Mouse (Mus musculus) CH12.LX (cell line): Measurements from ENCODE around the gene Pjvk. TPM values are rescaled to one million over a fixed set of nuclear protein-coding genes. Genes with fewer than 3 reads are reported as not detected.

Experiments used
- DNase-seq: peaks from one replicate; pipeline ENCODE4 v3.0.0-alpha.2; 2013; ENCODE audit errors: extremely low read depth
- H3K27ac ChIP-seq: 2 replicates; pipeline ENCODE4 v1.5.1; 2012; ENCODE audit warnings: low read depth, mild to moderate bottlenecking, control low read depth, moderate library complexity; ENCODE audit not compliant: insufficient read depth
- H3K27me3 ChIP-seq: replicated peaks from 2 replicates; pipeline ENCODE3; 2012; ENCODE audit warnings: inconsistent platforms
- H3K36me3 ChIP-seq, 2 experiments: replicated peaks in 1 of 2; 2 replicates each; pipeline versions ENCODE3 to v1.6.1; 2012; ENCODE audit warnings: inconsistent platforms in 1 of 2, low read length in 1 of 2, mild to moderate bottlenecking in 1 of 2, mixed read lengths in 1 of 2, moderate library complexity in 1 of 2; ENCODE audit not compliant: control insufficient read depth in 1 of 2, insufficient read depth in 1 of 2
- H3K4me1 ChIP-seq, 2 experiments: 2 replicates each; pipeline ENCODE4 v1.6.1; 2012; ENCODE audit warnings: inconsistent platforms in 1 of 2, moderate library complexity in 1 of 2; ENCODE audit not compliant: insufficient read depth in 2 of 2, control insufficient read depth in 1 of 2
- H3K4me2 ChIP-seq: 2 replicates; pipeline ENCODE4 v1.6.1; 2012; ENCODE audit warnings: low read depth, mild to moderate bottlenecking, control low read depth; ENCODE audit not compliant: poor library complexity, insufficient read depth, severe bottlenecking
- H3K4me3 ChIP-seq, 3 experiments: fragments of 150-350 bp in 1 of 3; sonication (generic) in 1 of 3; replicated peaks in 1 of 3; 2 replicates each; pipeline versions ENCODE3 to v1.5.1; 2011 to 2012; ENCODE audit warnings: low read depth in 2 of 3, low read length in 2 of 3, mild to moderate bottlenecking in 2 of 3, moderate library complexity in 2 of 3, control low read depth in 1 of 3, improper control_type of control experiment in 1 of 3, inconsistent platforms in 1 of 3, mixed read lengths in 1 of 3; ENCODE audit not compliant: poor library complexity in 1 of 3
- H3K79me2 ChIP-seq: replicated peaks from 2 replicates; pipeline ENCODE4 v1.6.1; 2012; ENCODE audit warnings: mild to moderate bottlenecking, moderate library complexity; ENCODE audit not compliant: control insufficient read depth, poor library complexity, insufficient read depth, severe bottlenecking; ENCODE audit errors: extremely low read depth
- H3K9ac ChIP-seq: 2 replicates; pipeline ENCODE4 v1.6.1; 2012; ENCODE audit warnings: low read depth, mild to moderate bottlenecking, control low read depth, moderate library complexity; ENCODE audit not compliant: insufficient read depth
- H3K9me3 ChIP-seq: replicated peaks from 2 replicates; pipeline ENCODE3; 2012; ENCODE audit warnings: low read length, inconsistent platforms, mixed read lengths
- CHD1 ChIP-seq: IDR thresholded peaks from 2 replicates; pipeline ENCODE4 v1.6.1; 2012; ENCODE audit warnings: low read depth, low read length, improper control_type of control experiment, inconsistent platforms
- E2F4 ChIP-seq: IDR thresholded peaks from 2 replicates; pipeline ENCODE4 v1.6.1; 2011; ENCODE audit warnings: low read depth, low read length, improper control_type of control experiment; ENCODE audit not compliant: insufficient replicate concordance
- ETS1 ChIP-seq: conservative IDR thresholded peaks from 2 replicates; pipeline ENCODE4 v1.6.1; 2012; ENCODE audit warnings: low read depth, mild to moderate bottlenecking, inconsistent platforms, low read length, improper control_type of control experiment, moderate library complexity
- GABPA ChIP-seq: IDR thresholded peaks from 2 replicates; pipeline ENCODE4 v1.6.1; 2012; ENCODE audit warnings: low read depth, low read length, improper control_type of control experiment, inconsistent platforms; ENCODE audit not compliant: insufficient replicate concordance
- IRF4 ChIP-seq: IDR thresholded peaks from 2 replicates; pipeline ENCODE4 v1.6.1; 2014; ENCODE audit warnings: low read depth, mild to moderate bottlenecking, inconsistent platforms, low read length, improper control_type of control experiment
- MAX ChIP-seq: IDR thresholded peaks from 2 replicates; pipeline ENCODE4 v1.6.1; 2011; ENCODE audit warnings: low read length, improper control_type of control experiment
- MXI1 ChIP-seq: IDR thresholded peaks from 2 replicates; pipeline ENCODE4 v1.6.1; 2011; ENCODE audit warnings: mild to moderate bottlenecking, low read depth, low read length, improper control_type of control experiment
- MYC ChIP-seq: IDR thresholded peaks from 2 replicates; pipeline ENCODE4 v1.6.1; 2011; ENCODE audit warnings: low read depth, mild to moderate bottlenecking, improper control_type of control experiment, low read length
- NRF1 ChIP-seq: IDR thresholded peaks from 2 replicates; pipeline ENCODE4 v1.6.1; 2014; ENCODE audit warnings: low read depth, mild to moderate bottlenecking, inconsistent platforms, low read length, improper control_type of control experiment, moderate library complexity
- POLR2A ChIP-seq: IDR thresholded peaks from 2 replicates; pipeline ENCODE4 v1.6.1; 2011; ENCODE audit warnings: low read depth, mild to moderate bottlenecking, improper control_type of control experiment, low read length
- POLR2AphosphoS2 ChIP-seq: IDR thresholded peaks from 2 replicates; pipeline ENCODE4 v1.6.1; 2011; ENCODE audit warnings: low read depth, low read length, improper control_type of control experiment
- RCOR1 ChIP-seq: conservative IDR thresholded peaks from 2 replicates; pipeline ENCODE4 v1.6.1; 2012; ENCODE audit warnings: low read depth, mild to moderate bottlenecking, inconsistent platforms, low read length, improper control_type of control experiment
- SIN3A ChIP-seq: IDR thresholded peaks from 2 replicates; pipeline ENCODE4 v1.6.1; 2012; ENCODE audit warnings: low read length, improper control_type of control experiment, inconsistent platforms
- TCF12 ChIP-seq: IDR thresholded peaks from 2 replicates; pipeline ENCODE4 v1.6.1; 2014; ENCODE audit warnings: low read depth, mild to moderate bottlenecking, inconsistent platforms, low read length, improper control_type of control experiment
- UBTF ChIP-seq: IDR thresholded peaks from 2 replicates; pipeline ENCODE4 v1.6.1; 2012; ENCODE audit warnings: low read depth, mild to moderate bottlenecking, inconsistent platforms, low read length, improper control_type of control experiment, moderate library complexity
- USF1 ChIP-seq: IDR thresholded peaks from 2 replicates; pipeline ENCODE4 v1.6.1; 2014; ENCODE audit warnings: low read depth, mild to moderate bottlenecking, inconsistent platforms, low read length, improper control_type of control experiment
- USF2 ChIP-seq: conservative IDR thresholded peaks from 2 replicates; pipeline ENCODE4 v1.6.1; 2011; ENCODE audit warnings: low read depth, low read length, improper control_type of control experiment
- ZC3H11A ChIP-seq: IDR thresholded peaks from 2 replicates; pipeline ENCODE4 v1.6.1; 2012; ENCODE audit warnings: low read depth, mild to moderate bottlenecking, inconsistent platforms, low read length, improper control_type of control experiment
- ZMIZ1 ChIP-seq: IDR thresholded peaks from 2 replicates; pipeline ENCODE4 v1.6.1; 2012; ENCODE audit warnings: low read depth, mild to moderate bottlenecking, inconsistent platforms, low read length, improper control_type of control experiment
- ZNF384 ChIP-seq: IDR thresholded peaks from 2 replicates; pipeline ENCODE4 v1.6.1; 2012; ENCODE audit warnings: low read depth, low read length, improper control_type of control experiment, inconsistent platforms
- dilution Hi-C: fragments of 300-500 bp; cut with MboI; formaldehyde crosslinking; loops from 2 replicates; pipeline ENCODE4 v1.14.3; 2020; ENCODE audit warnings: low sequenced_read_pairs; ENCODE audit not compliant: extremely low pct_unique_long_range_greater_than_20kb, extremely low pct_ligation_motif_present
- in situ Hi-C: fragments of 300-500 bp; cut with MboI; formaldehyde crosslinking; loops from 3 replicates; pipeline ENCODE4 v1.14.3; 2019; ENCODE audit warnings: low sequenced_read_pairs, low pct_ligation_motif_present, low pct_unique_long_range_greater_than_20kb, mixed read lengths
- polyA plus RNA-seq: library from polyadenylated mRNA; unstranded; fragments of >175 nt; gene quantifications from 2 replicates; pipeline ENCODE4 v1.2.1, GENCODE M21; 2012; ENCODE audit warnings: low read depth; ENCODE audit not compliant: insufficient read length
- total RNA-seq, 2 experiments: library from RNA; depleted of rRNA; stranded (reverse); fragments of 300-350 nt in 1 of 2; fragments of >200 nt in 1 of 2; gene quantifications; 2 replicates each; pipeline ENCODE4 v1.2.3; 2012 to 2014

The Pjvk gene
- total and polyA plus RNA-seq, 3 experiments, result not detected

DNA sequence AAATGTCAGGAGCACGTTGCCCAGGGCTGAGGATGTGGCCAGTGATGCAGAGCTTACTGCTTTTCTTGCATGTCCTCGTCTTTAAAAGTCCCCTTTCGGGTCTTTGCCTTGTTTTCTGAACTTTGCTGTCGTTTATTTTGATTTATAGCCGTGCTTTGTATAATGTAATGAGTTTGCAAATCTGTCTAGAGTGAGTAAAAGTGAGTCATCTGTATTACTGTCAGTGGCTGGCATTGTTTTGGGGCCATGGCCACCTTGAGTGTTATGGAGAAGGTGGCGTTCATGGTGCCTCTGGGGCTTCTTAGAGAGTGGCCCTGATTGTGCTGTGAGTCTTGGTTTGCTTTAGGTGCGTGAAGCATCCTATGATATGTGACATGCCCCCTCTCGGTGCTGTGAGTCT lies 34.0 kb downstream of the Pjvk start:
- H3K9me3 ChIP-seq, result no peaks in the 10 kb centered on the region
- dilution Hi-C loops, result no loop called here
- H3K9ac ChIP-seq, result no peak overlapping the region
- peaks cover 58 to 85% of the 10 kb centered on the region in 2 experiments for H3K36me3 ChIP-seq
- no peak overlapping the region for H3K27ac ChIP-seq
- no peaks in the 10 kb centered on the region for H3K27me3 ChIP-seq
- TF ChIP-seq NRF1, result no peak
- no peak for TF ChIP-seq ZC3H11A
- no peak for TF ChIP-seq RCOR1
- no peak for TF ChIP-seq POLR2A
- no peak for TF ChIP-seq TCF12
- no peak for TF ChIP-seq MXI1
- TF ChIP-seq SIN3A, result no peak
- no peak for TF ChIP-seq E2F4
- TF ChIP-seq POLR2AphosphoS2, result no peak
- no peak for TF ChIP-seq GABPA
- no peak for TF ChIP-seq MAX
- no peak for TF ChIP-seq UBTF
- TF ChIP-seq USF2, result no peak
- TF ChIP-seq, all 38 proteins: peak for 0
- DNase-seq, result no peak
- Histone ChIP-seq H3K4me2 (no peak overlapping the region), H3K79me2 (peaks cover 27% of the 10 kb centered on the region), H3K4me1 (peaks cover 7 to 22% of the 10 kb centered on the region in 2 experiments; a peak in 3 of 4 replicates), H3K4me3 (no peak overlapping the region)
- in situ Hi-C loops, result no loop called here

- Histone ChIP-seq H3K27ac (no peak overlapping the region), H3K4me2 (no peak overlapping the region), H3K4me3 (no peak overlapping the region), H3K4me1 (peaks cover 0 to 7% of the 10 kb centered on the region in 2 experiments; a peak in 2 of 4 replicates), H3K79me2 (no peaks in the 10 kb centered on the region; the same call in 1 of the 2 replicates), H3K9me3 (no peaks in the 10 kb centered on the region), H3K36me3 (peaks cover 60 to 89% of the 10 kb centered on the region in 2 experiments), H3K9ac (no peak overlapping the region), H3K27me3 (no peaks in the 10 kb centered on the region)
- DNase-seq, result no peak
- dilution Hi-C loops (no loop called here), in situ Hi-C loops (no loop called here)
- TF ChIP-seq ZMIZ1, result no peak
- TF ChIP-seq NRF1, result no peak
- no peak for TF ChIP-seq USF1
- TF ChIP-seq ZNF384, result no peak
- TF ChIP-seq E2F4, result no peak
- TF ChIP-seq RCOR1, result no peak
- TF ChIP-seq CHD1, result no peak
- no peak for TF ChIP-seq MYC
- TF ChIP-seq ETS1, result no peak
- TF ChIP-seq IRF4, result no peak
- TF ChIP-seq ZC3H11A, result no peak
Observed at GRCm38 (mm10) chr2:76686986-76687385, 38.7 kb downstream of the Pjvk start.
